Mouse (Mus musculus) kidney, postnatal 14 days (tissue): ENCODE data around the gene Galnt15.

Experiments used
- DNase-seq: peaks from one replicate; pipeline ENCODE4 v3.0.0; 2022; ENCODE audit warnings: mixed read lengths

Gene Galnt15

DNA sequence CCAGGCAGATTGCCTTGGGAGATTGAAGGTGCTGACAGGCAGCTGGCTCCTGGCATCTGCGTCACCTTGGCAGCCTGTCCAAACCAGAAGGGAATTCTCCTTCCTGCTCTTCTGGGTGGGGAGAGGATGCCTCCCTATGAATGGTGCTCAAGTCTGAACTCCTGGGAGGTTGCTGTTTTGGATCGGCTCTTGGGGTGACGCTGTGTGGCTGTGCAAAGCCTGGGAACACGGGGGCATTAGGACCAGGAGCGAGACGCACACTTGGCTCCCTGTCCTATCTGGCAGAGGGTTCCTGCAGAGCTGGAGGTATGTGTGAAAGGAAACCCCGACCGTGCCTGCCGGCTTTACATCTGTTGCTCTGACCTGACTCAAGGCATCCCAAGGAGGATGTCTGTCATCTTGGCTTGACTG is at the start of gene Galnt15:
TSS of gene Galnt15 (plus strand) at position 309 of the 411 bp plus-strand sequence.
- peak; percentile 33 for DNase-seq

DNA sequence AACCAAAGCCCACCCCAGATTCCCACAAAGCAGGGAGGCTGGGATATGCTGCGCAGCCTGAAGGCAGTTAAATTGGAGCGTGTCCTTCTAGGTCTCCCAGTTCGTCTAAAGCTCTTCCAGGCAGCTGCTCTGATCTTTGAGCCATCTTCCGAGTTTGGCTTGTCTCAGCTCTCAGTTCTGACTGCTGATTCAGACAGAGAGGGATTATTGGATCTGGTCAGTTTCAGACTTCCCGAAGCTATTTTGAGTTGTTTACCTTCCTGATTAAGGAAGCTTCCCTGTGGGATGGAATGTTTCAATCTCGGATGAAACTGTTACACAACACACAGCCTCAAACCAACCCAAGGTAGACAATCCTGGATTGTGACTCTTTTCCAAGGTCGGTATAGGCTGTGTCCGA is 34.8 kb upstream of the Galnt15 start:
- no peak for DNase-seq

- DNase-seq = no peak
These were observed 27.8 kb upstream of the Galnt15 start for GRCm38 (mm10) chr14:32000941-32001340.

DNA sequence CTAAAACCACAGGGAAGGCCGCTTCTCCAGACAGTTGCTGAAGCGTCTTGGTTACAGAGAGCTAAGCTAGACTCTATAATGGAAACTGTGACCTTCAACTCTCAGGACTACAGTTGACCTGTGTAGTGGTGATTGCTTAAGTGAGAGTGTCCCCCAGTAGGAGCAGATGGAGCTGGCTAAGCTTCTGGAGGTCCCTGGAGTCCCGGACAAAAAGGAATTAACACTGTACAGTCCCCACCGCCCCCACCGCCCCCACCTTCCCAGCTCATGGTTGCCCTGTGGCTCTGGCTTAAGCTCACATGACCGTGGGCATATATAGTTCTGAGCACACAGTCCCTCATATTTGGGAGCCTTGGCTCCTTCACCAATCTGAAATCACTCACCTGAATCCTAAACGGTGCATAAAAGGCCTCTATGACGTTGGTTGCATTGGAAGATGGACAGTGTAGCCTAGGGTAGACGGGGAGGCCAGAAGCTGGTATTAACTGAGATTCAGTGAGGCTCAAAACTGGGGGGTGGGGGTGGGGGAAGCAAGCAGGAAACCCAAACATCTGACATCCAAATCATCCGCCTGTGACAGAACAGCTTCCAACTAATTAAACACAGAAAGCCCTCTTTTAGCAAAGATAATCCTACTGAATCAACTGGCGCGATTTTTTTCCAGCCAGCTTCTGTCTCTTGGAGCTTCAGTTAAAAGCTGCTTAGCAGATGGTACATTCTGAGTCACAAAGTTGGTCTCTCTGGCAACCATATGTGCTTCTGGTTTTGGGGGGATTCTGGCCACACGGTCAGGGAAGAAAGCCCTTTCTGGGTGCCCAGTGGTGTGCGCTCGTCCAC is 26.1 kb upstream of the Galnt15 start:
- no peak for DNase-seq

GRCm38 (mm10) chr14:32003904-32004596 is 24.7 kb upstream of the Galnt15 start:
- DNase-seq = no peak

DNA sequence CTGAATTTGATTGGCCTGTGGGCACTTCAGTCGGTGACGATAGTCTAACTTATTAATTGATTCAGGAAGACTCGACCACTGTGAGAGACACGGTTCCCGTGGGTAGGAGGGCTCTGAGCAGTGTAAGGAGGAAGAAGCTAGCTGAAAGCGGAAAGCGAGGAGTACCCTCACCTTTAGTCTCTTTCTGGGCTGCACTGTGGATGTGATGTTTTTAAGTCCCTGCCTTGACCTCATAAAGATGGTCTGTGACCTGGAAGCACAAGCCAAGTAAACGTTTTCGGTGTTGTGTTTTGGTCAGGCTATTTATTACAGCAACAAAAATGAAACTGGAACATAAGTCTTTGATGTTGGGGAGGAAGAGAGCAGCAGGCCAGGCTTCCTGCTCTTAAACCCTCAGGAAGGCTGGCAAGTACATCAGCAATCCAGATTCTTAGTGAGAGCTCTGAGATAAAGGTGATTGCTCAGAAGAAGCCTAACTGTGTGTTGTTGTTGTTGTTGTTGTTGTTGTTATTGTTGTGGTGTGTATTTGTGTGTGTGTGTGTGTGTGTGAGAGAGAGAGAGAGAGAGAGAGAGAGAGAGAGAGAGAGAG is 23.0 kb upstream of the Galnt15 start:
- peak; percentile 58 for DNase-seq

DNA sequence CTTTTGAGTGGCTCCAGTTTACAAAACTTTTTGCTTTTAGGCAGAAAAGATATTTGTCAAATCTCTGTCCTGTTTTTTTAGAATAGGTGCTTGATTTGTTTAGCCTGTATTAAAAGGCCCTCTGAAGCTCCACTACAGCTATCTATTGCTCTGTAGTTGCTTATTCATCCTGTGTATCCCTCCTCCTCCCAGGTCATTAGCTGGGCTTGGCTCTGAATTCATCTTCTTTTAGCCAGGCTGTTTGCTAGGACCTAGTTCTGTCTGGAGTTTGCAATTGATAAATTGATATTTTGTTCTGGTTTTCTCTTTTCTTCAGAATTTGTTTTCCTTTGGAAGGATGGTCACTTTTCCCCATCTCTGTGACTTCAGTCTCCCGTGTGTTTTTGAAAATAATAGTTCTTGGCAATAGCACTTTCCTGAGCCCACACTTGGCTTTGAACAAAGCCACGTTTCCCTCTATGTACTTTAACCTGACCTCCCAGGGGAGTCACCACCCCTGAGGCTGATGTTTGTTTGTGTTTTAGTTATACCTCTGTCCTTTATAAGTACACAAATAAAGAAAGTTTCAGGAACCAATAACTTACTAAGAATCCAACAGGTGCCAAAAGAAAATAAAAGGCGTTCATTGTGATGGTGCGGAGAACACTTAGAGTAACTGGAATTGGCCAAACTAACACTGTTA is 21.0 kb upstream of the Galnt15 start:
- no peak for DNase-seq

DNA sequence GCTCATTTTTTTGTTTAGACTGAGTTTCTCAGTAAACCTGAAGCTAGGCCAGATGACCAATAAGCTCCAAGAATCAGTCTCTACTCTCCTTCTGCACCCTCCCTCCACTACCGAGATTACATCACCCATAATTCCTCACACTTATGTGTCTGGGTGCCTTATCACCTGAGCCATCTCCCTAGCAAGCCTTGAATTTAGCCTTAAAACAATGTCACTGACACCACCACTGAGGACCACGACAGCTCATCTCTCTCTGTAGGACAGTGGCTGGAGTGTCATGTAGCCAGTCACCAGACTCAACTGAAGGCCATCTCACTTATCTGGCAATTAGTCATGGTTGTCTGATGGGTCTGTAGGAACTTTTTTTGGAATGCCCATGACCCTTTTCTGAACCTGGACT is 19.1 kb upstream of the Galnt15 start:
- DNase-seq = no peak

- DNase-seq = no peak
These were observed 17.1 kb upstream of the Galnt15 start for GRCm38 (mm10) chr14:32011547-32012304.

GRCm38 (mm10) chr14:32015131-32015770 is 13.5 kb upstream of the Galnt15 start:
- peak; percentile 26 for DNase-seq

DNA sequence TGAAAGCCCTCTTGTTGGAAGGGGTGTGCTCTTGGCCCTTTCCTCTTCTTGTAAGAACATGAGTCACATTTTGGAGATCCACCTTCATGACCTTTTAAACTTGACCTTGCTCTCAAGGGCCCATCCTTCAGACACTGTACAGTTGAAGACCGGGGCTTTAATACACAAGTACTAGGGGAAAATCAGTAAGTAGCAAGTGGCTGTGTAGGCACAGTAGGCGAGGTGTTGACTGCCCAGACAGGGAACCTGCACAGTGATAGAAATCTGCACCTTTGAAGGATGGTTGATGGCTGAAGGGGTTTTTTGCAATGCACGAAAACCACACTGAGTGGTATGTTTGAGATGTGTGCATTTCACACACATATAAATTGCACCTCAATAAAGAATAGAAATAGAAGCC is 12.3 kb upstream of the Galnt15 start:
- no peak for DNase-seq

GRCm38 (mm10) chr14:32016921-32017320 is 11.9 kb upstream of the Galnt15 start:
- peak; percentile 49 for DNase-seq

DNA sequence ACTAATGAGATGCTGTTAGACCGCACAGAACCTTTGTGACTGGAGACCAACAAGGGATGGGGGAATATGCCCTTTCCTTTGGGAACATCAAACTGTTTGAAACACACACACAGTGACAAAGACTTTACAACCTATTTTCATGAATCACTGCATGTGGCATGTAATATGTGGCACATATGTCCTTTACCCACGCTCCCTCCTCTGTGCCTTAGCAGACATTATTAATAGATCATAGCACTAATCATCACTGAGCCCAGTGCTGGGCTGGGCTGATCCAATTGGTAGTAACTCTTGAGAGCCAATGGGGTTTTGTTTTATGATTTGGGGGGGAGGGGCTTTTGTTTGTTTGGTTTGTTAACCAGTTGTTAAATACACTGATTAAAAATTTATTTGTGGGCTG is 11.3 kb upstream of the Galnt15 start:
- no peak for DNase-seq

DNA sequence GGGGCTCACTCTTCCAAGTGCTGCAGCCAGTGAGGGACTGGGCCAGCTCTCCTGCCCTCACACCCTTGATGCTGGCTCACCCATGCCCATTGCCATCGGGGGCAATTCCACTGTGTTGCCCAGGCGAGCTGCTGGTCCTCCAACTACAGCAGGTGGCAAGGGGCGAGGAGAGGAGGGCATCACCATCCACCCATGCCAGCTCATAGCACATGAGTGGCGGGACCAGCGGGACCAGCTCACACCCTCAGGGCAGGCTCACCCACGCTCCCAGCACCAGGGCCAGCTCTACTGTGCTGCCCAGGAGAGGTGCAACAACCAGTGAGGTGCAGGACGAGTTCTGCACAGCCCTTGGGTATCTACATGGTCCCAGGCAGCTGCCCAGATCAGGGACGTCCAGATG is 9.7 kb upstream of the Galnt15 start:
- DNase-seq = no peak

DNA sequence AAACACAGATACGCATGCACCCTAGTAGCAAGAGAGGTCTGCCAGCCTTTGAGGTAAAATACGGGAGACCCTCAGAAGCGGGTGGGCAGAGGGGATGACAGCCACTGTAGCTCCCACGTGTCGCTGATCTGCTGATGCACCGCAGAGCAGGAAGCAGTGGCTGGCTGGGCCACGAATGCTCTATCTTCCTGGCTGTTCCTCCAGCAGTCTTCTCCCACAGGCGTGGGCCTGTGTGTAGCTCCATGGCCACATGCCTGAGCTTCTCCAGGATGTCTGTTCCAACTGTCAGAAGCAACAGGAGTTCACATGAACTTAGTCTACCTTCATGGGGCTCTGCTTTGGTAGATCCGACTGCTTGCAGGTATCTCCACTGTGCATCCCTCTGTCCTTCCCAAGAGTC is 6.8 kb upstream of the Galnt15 start:
- no peak for DNase-seq

GRCm38 (mm10) chr14:32022450-32022849 is 6.3 kb upstream of the Galnt15 start:
- DNase-seq = no peak

- DNase-seq = no peak
These were observed 4.9 kb upstream of the Galnt15 start for GRCm38 (mm10) chr14:32023891-32024290.

DNA sequence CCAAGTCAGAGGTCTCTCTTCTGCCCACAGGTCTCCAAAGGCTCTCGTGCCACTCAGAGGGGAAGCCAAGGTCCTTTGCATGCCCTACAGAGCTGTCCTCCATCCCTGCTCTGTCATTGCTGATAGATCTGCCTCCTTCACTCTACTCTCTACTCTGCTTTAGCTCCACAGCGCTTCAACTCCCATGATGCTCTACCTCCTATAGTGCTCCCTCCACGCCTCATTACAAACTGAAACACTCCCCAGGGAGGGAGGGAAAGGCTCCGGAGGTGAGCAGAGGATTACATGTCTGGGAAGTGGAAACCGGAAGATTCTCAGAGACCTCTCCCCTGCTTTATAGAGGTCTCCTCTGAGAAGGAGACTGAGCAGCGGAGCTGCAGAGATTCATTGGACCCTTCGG is 1.6 kb upstream of the Galnt15 start:
- no peak for DNase-seq

DNA sequence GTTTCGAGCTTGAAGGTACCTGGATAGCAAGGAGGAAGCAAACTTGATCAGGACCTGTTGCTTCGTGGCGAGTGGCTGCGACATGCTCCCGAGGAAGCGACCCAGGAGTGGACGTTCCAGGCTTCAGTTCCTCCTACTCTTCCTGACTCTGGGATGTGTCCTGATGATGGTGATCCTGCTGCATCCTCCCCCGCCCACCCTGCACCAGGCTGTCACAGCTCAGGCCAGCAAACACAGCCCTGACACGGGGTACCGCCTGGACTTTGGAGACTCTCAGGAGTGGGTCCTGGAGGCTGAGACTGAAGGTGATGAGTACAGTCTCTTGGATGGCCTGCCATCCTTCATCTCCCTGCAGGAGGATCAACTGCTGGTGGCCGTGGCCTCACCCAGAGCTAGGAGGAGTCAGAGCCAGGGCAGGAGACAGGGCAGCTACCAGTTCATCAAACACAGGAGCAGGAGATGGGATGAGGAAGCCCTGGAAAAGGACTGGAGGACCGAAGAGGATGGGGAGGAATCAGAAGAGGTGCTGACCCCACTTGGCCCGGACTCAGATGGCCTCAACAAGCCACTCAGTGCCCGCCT is 713 bp downstream of the Galnt15 start:
- DNase-seq = peak; percentile 29

- DNase-seq = no peak
These were observed 1.3 kb downstream of the Galnt15 start for GRCm38 (mm10) chr14:32030073-32030472.

DNA sequence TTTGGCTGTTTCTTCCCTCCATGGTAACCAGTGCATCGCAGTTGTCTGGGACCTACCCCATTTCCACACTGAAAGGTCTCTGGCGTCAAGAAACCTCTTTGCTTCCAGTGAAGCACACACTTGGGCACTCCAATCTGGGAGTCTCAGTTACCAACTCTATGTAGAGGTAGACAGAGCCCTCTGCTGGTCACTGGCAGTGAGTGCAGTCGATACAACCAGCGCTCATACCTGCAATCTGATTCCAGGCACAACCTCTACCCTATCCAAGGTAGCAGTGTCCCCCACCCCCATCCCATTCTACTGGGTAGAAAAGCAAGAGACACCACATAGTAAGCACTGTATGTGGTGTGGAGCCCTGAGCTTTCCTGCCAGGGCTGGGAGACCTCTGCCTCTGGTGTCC is 3.7 kb downstream of the Galnt15 start:
- peak; percentile 74 for DNase-seq

GRCm38 (mm10) chr14:32036482-32036881 is 7.7 kb downstream of the Galnt15 start:
- DNase-seq = no peak
